Mouse (Mus musculus) neural tube, embryonic 14.5 days (tissue): ENCODE data around the gene Thap3. TPM values are rescaled to one million over a fixed set of nuclear protein-coding genes. Genes with fewer than 3 reads are reported as not detected.

Experiments
- ATAC-seq: fragments of 200-750 bp; cut with Nextera tagmentation; 2 replicates; pipeline ENCODE4 v1.8.0; 2017; ENCODE audit warnings: low read depth, mild to moderate bottlenecking, moderate TSS enrichment, moderate library complexity
- H3K27ac ChIP-seq: fragments of 300-500 bp; sonication (generic); 2 replicates; pipeline ENCODE4 v1.5.1; 2014; ENCODE audit warnings: low read depth, mild to moderate bottlenecking, control low read depth, low read length, moderate library complexity, mixed read lengths
- H3K27me3 ChIP-seq: fragments of 300-500 bp; sonication (generic); 2 replicates; pipeline ENCODE4 v1.6.1; 2014; ENCODE audit warnings: low read length; ENCODE audit not compliant: control insufficient read depth, insufficient read depth
- H3K36me3 ChIP-seq: fragments of 300-500 bp; sonication (generic); 2 replicates; pipeline ENCODE4 v1.6.1; 2014; ENCODE audit warnings: low read length, mixed read lengths; ENCODE audit not compliant: control insufficient read depth, insufficient read depth
- H3K4me1 ChIP-seq: fragments of 300-500 bp; sonication (generic); 2 replicates; pipeline ENCODE4 v1.6.1; 2014; ENCODE audit warnings: low read length; ENCODE audit not compliant: control insufficient read depth, insufficient read depth
- H3K4me2 ChIP-seq: fragments of 300-500 bp; sonication (generic); 2 replicates; pipeline ENCODE4 v1.6.1; 2014; ENCODE audit warnings: mild to moderate bottlenecking, low read depth, low read length, control low read depth
- H3K4me3 ChIP-seq: fragments of 300-500 bp; sonication (generic); 2 replicates; pipeline ENCODE4 v1.5.1; 2014; ENCODE audit warnings: low read depth, low read length, control low read depth, mixed read lengths
- H3K9ac ChIP-seq: fragments of 300-500 bp; sonication (generic); replicated peaks from 2 replicates; pipeline ENCODE4 v1.6.1; 2014; ENCODE audit warnings: low read depth, mild to moderate bottlenecking, control low read depth, low read length, mixed read lengths
- H3K9me3 ChIP-seq: fragments of 300-500 bp; sonication (generic); 2 replicates; pipeline ENCODE4 v1.6.1; 2016; ENCODE audit warnings: low read length; ENCODE audit not compliant: control insufficient read depth
- WGBS: fragments of 180-500 bp; shearing (Covaris S2); extraction: QIAGEN DNeasy Blood & Tissue Kit; methylation state at CpG from one replicate; pipeline ENCODE4 v1.1.7; 2014; 5-methylcytosine and 5-hydroxymethylcytosine counted together
- polyA plus RNA-seq: library from polyadenylated mRNA; unstranded; fragments of >200 nt; fragmentation: Nextera tagmentation; extraction: Ambion mirVana; gene quantifications from 2 replicates; pipeline ENCODE4 v1.2.1, GENCODE M21; 2014

The Thap3 gene
- polyA plus RNA-seq, 1 experiment from 2014 or later: 30.3 TPM

DNA sequence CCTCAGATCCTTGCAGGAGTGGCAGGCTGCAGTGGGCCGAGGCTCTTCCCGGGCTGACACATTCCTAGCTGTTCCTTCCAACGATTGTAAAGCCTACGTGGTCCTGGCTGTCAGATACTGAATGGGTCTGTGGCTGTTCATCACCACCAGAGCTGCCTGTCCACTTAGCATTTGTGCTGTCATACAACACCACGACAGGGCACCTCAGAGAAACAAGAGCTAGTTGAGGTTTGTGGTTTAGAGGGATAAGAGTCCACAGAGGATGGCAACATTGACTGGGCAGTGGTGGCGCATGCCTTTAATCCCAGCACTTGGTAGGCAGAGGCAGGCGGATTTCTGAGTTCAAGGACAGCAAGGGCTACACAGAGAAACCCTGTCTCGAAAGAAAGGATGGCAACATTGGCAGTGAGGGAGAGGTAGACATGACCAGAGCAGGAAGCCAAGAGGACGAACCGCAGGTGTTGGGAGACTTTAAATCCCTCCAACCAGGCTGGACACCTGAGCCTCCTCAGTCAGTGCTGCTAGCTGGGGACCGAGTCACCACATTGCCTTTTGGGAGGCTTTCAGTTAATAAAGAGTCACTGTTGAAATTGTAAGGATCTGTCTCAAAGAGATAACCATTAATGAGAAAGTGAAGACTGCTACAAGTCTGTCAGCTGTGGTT lies 28.8 kb downstream of the Thap3 start:
- Histone ChIP-seq H3K4me1 (no peaks in the 10 kb centered on the region), H3K4me3 (no peak overlapping the region), H3K36me3 (peaks cover 25% of the 10 kb centered on the region; the same call in 1 of the 2 replicates), H3K9me3 (no peaks in the 10 kb centered on the region), H3K27me3 (no peaks in the 10 kb centered on the region), H3K27ac (no peak overlapping the region), H3K4me2 (no peak overlapping the region), H3K9ac (no peak overlapping the region)
- WGBS: 96% methylated on average over 11 of the region's 11 CpGs
- ATAC-seq: no peak

DNA sequence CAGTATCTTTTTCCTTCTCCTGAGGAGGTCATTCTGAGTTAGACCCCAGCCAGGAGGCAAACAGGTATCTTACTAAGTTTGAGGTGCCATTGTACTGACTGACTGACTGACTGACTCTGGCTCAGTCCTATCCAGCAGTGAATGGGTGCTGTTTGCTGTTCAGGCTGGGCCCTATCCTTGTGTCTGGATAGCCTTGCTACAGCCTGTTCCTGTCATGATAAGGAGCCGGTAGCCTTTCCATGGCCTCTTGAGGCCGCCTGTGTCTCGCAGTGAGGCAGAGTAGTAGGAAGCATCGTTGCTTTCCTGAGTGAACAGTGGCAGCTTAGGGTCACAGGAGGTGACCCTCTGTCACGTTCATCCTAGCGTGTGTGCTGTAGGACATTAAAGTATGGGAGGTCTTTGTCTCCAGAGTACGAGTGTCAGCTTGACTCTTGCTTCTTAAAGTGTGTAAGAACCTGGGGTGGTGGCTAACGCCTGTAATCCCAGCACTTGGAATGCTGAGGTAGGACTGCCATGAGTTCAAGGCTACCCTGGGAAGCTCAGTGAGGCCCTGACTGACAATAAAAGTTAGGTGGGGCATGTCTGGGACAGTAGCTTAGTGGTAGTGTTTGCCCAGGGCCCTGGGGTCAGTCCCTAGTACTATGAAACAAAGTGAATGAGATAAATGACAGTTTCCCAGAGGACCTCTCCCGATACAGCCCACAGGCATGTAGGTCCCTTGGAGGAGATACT lies 31.0 kb downstream of the Thap3 start:
- peaks cover 36% of the 10 kb centered on the region for H3K36me3 ChIP-seq
- H3K9ac ChIP-seq: no peak overlapping the region
- H3K4me2 ChIP-seq: no peak overlapping the region
- no peak for ATAC-seq
- H3K4me1 ChIP-seq: no peaks in the 10 kb centered on the region
- no peaks in the 10 kb centered on the region for H3K9me3 ChIP-seq
- WGBS: 92% methylated on average over 9 of the region's 9 CpGs
- no peak overlapping the region for H3K4me3 ChIP-seq
- H3K27ac ChIP-seq: no peak overlapping the region
- H3K27me3 ChIP-seq: no peaks in the 10 kb centered on the region

DNA sequence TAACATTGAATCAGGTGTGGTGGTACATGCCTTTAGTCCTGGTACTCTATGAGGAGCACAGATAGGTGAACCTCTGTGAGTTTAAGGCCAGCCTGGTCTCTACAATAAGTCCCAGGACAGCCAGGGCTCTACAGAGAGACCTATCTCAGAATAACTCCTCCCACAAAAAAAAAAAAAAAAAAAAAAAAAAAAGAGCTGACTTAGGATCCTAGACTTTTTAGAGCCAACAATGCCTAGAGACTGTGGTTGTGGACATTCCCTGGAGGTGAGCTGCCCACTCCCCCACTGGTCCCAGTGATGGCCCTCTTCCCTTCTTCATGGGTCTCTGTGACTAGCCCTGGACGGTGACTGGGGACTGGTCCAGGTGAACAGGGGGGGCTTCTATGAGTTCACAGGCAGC lies 33.0 kb downstream of the Thap3 start:
- Histone ChIP-seq H3K4me2 (no peak overlapping the region), H3K9me3 (no peaks in the 10 kb centered on the region), H3K27me3 (no peaks in the 10 kb centered on the region), H3K36me3 (peaks cover 45% of the 10 kb centered on the region), H3K9ac (no peak overlapping the region), H3K27ac (no peak overlapping the region), H3K4me3 (no peak overlapping the region), H3K4me1 (no peaks in the 10 kb centered on the region)
- ATAC-seq: no peak
- 100% methylated on average over 1 of the region's 1 CpGs for WGBS

DNA sequence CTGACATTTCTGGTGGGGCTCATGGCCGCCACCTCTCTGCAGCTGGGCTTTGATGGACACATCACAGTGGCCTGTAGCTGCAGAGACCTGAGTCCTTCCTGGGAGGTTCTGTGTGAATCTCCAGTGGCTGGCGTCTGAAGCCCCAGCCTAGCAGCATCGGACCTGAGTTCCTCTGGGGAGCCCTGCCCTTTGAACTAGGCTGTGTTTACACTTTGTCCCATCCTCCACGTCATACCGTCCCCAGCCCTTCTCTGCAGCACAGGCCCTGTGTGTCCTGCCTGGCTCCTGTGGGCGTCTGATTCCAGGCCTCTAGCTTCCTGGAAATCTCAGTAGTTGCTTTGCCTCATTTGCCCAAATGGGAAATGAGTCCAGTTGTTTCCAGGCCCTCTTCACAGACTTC lies 35.6 kb downstream of the Thap3 start:
- Histone ChIP-seq H3K4me1 (no peaks in the 10 kb centered on the region), H3K9me3 (no peaks in the 10 kb centered on the region), H3K4me3 (no peak overlapping the region), H3K4me2 (no peak overlapping the region), H3K36me3 (peaks cover 33% of the 10 kb centered on the region), H3K27ac (no peak overlapping the region), H3K9ac (no peak overlapping the region), H3K27me3 (no peaks in the 10 kb centered on the region)
- WGBS: 87% methylated on average over 6 of the region's 6 CpGs
- ATAC-seq: no peak

DNA sequence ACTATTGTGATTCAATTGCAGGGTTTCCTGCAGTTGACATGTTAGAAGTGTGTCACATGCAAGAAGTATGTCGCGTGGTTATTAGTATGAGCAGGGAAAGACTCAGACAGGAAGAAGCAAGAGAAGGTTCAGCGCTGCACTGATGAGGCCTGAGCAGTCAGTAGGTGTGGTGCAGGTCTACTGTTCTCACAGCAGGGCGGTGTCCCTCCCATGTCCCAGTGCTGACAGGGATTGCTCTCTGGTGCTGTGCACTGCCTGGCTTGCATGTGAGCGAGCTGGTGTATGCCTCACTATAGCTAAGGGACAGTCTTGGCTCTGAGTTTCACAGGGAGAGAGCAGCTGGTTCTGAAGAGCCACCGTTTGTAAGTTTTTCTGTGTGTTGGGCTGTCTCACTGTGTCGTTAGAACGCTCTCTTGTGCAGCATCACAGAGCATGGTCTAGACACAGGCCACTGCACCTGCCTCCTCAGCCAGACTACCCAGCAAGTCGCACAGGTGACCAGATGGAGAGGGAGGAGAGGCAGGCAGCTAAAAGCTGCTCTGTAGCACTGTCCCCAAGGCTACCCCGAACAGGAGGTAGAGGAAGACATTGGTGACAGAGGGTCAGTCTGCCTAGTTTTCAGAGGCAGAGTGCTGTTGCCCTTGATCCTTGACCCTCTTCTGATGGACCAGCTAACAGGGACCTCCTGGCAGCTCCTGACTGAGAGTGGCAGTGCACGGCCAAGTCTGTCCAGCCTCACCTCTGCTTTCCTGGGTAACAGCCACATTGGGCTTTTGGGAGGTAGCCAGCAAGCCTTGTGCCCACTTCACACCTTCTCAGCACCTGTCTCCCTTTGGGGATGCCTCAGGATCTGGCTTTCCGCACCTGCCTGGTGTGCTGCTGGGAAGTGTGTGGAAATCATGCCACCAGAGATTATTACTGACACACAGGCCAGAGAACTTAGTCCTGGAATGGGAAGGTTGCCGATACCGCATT lies 40.0 kb downstream of the Thap3 start:
- Histone ChIP-seq H3K4me1 (no peaks in the 10 kb centered on the region), H3K36me3 (peaks cover 18% of the 10 kb centered on the region), H3K27ac (no peak overlapping the region), H3K27me3 (no peaks in the 10 kb centered on the region), H3K9me3 (no peaks in the 10 kb centered on the region), H3K9ac (no peak overlapping the region), H3K4me2 (no peak overlapping the region), H3K4me3 (no peak overlapping the region)
- WGBS: 91% methylated on average over 14 of the region's 14 CpGs
- no peak for ATAC-seq

DNA sequence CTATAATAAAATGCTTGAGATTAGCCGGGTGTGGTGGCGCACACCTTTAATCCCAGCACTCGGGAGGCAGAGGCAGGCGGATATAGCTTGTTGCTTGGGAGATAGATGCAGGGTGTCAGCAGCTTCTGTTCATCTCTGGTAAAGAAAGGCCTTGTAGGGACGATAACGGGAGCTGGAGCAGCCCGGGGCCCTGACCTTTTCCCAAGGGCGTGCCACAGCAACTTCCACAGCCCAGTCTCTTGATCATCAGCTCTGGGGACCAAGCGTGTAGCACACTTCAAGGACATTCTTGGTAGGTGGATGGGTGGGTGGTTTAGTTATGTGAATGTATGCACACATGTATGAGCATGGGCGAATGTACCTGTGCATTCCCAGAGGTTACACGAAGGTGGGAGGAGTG lies 42.6 kb downstream of the Thap3 start:
- H3K4me3 ChIP-seq: no peak overlapping the region
- ATAC-seq: no peak
- no peak overlapping the region for H3K27ac ChIP-seq
- H3K27me3 ChIP-seq: no peaks in the 10 kb centered on the region
- no peaks in the 10 kb centered on the region for H3K36me3 ChIP-seq
- H3K9ac ChIP-seq: no peak overlapping the region
- no peak overlapping the region for H3K4me2 ChIP-seq
- 91% methylated on average over 11 of the region's 11 CpGs for WGBS
- H3K9me3 ChIP-seq: no peaks in the 10 kb centered on the region
- no peaks in the 10 kb centered on the region for H3K4me1 ChIP-seq

DNA sequence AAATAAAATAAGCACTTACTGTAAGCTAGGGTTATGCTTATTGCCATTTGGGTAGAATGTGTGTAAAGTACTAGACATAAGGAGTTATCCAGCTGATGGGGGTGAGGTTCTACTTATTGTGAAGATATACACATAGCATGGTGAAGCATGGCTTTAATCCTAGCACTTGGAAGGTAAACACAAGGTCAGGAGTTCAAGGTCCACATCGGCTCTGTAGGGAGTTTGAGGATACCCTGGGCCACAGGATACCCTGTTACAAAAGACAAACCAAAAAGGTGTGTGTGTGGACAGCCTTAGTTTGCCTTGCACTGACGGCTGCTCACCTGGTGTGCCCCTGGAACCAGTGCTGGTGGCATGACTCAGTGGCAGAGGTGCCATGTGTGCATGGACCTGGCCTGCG lies 50.7 kb downstream of the Thap3 start:
- no peaks in the 10 kb centered on the region; the same call in 1 of the 2 replicates for H3K27me3 ChIP-seq
- no peak overlapping the region for H3K27ac ChIP-seq
- H3K9ac ChIP-seq: no peak overlapping the region
- H3K4me1 ChIP-seq: peaks cover 10% of the 10 kb centered on the region
- H3K4me2 ChIP-seq: no peak overlapping the region
- WGBS: 96% methylated on average over 3 of the region's 3 CpGs
- no peaks in the 10 kb centered on the region for H3K9me3 ChIP-seq
- H3K4me3 ChIP-seq: no peak overlapping the region
- H3K36me3 ChIP-seq: no peaks in the 10 kb centered on the region
- no peak for ATAC-seq

DNA sequence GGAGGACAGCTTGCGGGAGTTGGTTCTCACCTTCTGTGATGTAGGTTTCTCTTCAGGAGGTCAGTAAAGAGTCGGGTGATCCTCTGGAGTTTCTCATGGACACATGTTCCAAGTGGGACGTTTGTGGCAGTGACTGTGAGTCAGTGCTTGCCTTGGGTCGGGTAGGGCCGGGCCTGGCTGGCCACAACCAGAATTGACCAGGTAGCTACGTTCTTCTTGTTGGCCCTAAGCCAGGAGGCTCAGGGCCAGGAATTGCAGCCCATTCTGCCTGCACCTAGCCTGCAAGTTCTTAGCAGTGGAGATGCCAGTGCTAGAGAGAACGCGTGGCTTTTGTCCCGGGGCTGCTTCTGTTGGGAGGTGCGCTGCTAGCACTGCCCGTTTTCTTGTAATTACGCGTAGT lies 51.4 kb downstream of the Thap3 start:
- 93% methylated on average over 13 of the region's 13 CpGs for WGBS
- H3K4me3 ChIP-seq: no peak overlapping the region
- no peaks in the 10 kb centered on the region; the same call in 1 of the 2 replicates for H3K27me3 ChIP-seq
- H3K9me3 ChIP-seq: no peaks in the 10 kb centered on the region
- no peaks in the 10 kb centered on the region for H3K36me3 ChIP-seq
- no peak overlapping the region for H3K27ac ChIP-seq
- no peak for ATAC-seq
- peaks cover 10% of the 10 kb centered on the region for H3K4me1 ChIP-seq
- H3K9ac ChIP-seq: no peak overlapping the region
- no peak overlapping the region for H3K4me2 ChIP-seq
